Mouse (Mus musculus): Measurements from ENCODE around the gene Phtf2.

DNA sequence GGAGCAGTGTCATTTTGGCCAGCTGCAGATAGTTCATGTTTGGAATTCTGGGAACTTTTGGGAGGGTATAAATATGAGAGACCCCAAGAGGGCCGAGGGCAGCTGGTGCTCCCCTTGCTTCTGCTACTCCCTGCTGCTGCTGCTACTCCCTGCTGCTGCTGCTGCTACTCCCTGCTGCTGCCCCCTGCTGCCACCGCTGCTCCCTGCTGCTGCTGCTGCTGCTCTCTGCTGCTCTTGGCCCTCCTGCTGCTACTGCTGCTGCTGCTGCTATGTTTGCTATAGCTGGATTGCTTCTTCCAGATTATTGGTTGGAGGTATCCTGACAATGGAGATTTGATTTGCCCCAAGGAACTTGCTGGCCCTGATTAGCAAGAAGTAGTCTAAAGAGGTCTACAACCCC is 143.1 kb downstream of the Phtf2 start:
- no peak for TF ChIP-seq CTCF (IDR thresholded peaks at IDR 0.05; ENCODE audit: insufficient read depth, low read length)
- TF ChIP-seq POLR2A (IDR thresholded peaks at IDR 0.05; ENCODE audit: borderline replicate concordance, extremely low read depth, low read depth, low read length), result no peak
